Mouse (Mus musculus): ENCODE results near the gene Wdr19.

Gene Wdr19

DNA sequence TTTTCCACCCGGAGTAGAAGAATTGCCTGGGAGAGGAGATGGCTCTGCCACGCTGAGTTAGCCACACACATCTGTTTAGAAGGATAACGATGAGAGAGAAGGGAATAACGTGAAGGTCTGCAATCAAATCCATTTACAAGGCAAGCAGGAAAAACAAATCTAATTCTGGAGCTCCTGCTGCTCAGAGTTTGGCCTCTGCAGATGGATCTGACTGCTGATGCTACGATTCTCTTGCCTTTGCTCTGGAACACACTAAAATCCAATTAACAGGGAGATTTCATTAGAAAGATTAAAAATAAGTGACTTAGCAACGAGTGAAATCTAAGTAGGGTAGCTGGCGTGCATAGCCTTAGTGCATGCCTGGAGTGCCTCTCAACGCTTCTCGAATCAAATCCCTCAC lies 106.0 kb downstream of the Wdr19 start:
- no peak for DNase-seq

DNA sequence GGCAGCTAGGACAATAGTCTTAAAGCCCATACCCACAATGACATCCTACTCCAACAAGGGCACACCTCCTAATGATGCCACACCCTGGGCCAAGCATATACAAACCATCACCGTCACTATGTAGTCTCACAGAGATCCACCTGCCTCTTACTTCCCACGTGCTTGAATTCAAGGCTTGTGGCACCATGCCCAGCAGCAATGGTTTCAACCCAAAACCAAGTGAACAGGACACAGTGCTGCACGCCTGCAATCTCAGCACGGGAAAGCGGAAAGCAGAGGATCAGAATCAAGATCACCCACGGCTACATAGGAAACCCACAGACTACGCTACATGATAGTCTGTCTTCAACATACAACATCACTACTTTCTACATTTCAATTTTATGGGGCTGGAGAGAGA lies 108.7 kb downstream of the Wdr19 start:
- DNase-seq, result no peak

DNA sequence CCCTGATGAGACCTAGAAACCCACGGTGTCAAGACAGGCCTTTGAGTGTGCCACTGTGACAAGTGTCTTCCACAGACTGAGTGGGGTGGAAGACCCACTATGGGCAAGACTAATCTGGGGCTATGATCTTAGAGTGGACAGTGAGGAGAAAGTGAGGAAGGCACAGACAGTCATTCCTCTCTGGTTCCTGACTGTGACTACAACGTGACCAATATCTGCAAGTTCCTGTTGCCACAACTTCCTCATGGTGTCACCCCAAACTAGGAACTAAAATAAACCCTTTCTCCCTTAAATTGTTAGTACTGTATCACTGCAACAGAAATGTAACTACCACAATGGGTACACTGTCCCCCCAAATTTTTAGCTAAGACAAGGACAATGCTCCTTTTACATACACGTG lies 109.4 kb downstream of the Wdr19 start:
- no peak for DNase-seq

Measured in thymus, postnatal 14 days (tissue).